Mouse (Mus musculus) midbrain, postnatal 0 days (tissue): Measurements from ENCODE around the gene Slc10a4. TPM values are rescaled to one million over a fixed set of nuclear protein-coding genes. Genes with fewer than 3 reads are reported as not detected.
"Not testable (repeated sequence)": the region's sequence is repeated elsewhere in the genome, so short reads cannot be mapped to it uniquely, and the experiment has no call there.

ENCODE experiments used
- ATAC-seq: fragments of 200-750 bp; cut with Nextera tagmentation; 2 replicates; pipeline ENCODE4 v1.8.0; 2017; ENCODE audit warnings: moderate number of reproducible peaks, mild to moderate bottlenecking, moderate TSS enrichment, moderate library complexity; ENCODE audit not compliant: low FRiP score
- DNase-seq: peaks from one replicate; pipeline ENCODE4 v3.0.0-alpha.2; 2015; ENCODE audit warnings: low spot score
- H3K27ac ChIP-seq: fragments of 300-500 bp; sonication (generic); 2 replicates; pipeline ENCODE4 v1.5.1; 2014; ENCODE audit warnings: low read depth, mild to moderate bottlenecking, low read length, mixed read lengths
- H3K27me3 ChIP-seq: fragments of 300-500 bp; sonication (generic); 2 replicates; pipeline ENCODE4 v1.6.1; 2014; ENCODE audit warnings: low read length, control low read depth, mixed read lengths; ENCODE audit not compliant: insufficient read depth
- H3K36me3 ChIP-seq: fragments of 300-500 bp; sonication (generic); 2 replicates; pipeline ENCODE4 v1.6.1; 2014; ENCODE audit warnings: low read length, control low read depth, mixed read lengths; ENCODE audit not compliant: insufficient read depth
- H3K4me1 ChIP-seq: fragments of 300-500 bp; sonication (generic); 2 replicates; pipeline ENCODE4 v1.6.1; 2014; ENCODE audit warnings: mild to moderate bottlenecking, control low read depth, antibody characterized with exemption, low read length, mixed read lengths; ENCODE audit not compliant: insufficient read depth
- H3K4me2 ChIP-seq: fragments of 300-500 bp; sonication (generic); 2 replicates; pipeline ENCODE4 v1.6.1; 2014; ENCODE audit warnings: low read depth, mild to moderate bottlenecking, low read length, mixed read lengths; ENCODE audit not compliant: poor library complexity, severe bottlenecking
- H3K4me3 ChIP-seq: fragments of 300-500 bp; sonication (generic); 2 replicates; pipeline ENCODE4 v1.5.1; 2014; ENCODE audit warnings: low read depth, mild to moderate bottlenecking, low read length, moderate library complexity
- H3K9ac ChIP-seq: fragments of 300-500 bp; sonication (generic); replicated peaks from 2 replicates; pipeline ENCODE4 v1.6.1; 2014; ENCODE audit warnings: mild to moderate bottlenecking, low read length, moderate library complexity, mixed read lengths; ENCODE audit not compliant: poor library complexity, severe bottlenecking
- H3K9me3 ChIP-seq: fragments of 300-500 bp; sonication (generic); 2 replicates; pipeline ENCODE4 v1.6.1; 2016; ENCODE audit warnings: low read length, control low read depth
- CTCF ChIP-seq: IDR thresholded peaks from 2 replicates; pipeline ENCODE4 v1.5.1; 2016; ENCODE audit warnings: antibody characterized with exemption, mild to moderate bottlenecking
- WGBS: fragments of 180-500 bp; shearing (Covaris S2); extraction: QIAGEN DNeasy Blood & Tissue Kit; methylation state at CpG from one replicate; pipeline ENCODE4 v1.1.7; 2014; 5-methylcytosine and 5-hydroxymethylcytosine counted together
- polyA plus RNA-seq: library from polyadenylated mRNA; unstranded; fragments of >200 nt; fragmentation: Nextera tagmentation; extraction: Ambion mirVana; gene quantifications from 2 replicates; pipeline ENCODE4 v1.2.1, GENCODE M21; 2015
- total RNA-seq: library from RNA; depleted of rRNA; stranded (reverse); fragments of >200 nt; gene quantifications from 2 replicates; pipeline ENCODE4 v1.2.3, GENCODE M21; 2014

Slc10a4 gene
- total and polyA plus RNA-seq, 2 experiments from 2014 or later: 19.9 to 24.4 TPM

- no peaks in the 10 kb centered on the region for H3K27me3 ChIP-seq
- H3K4me1 ChIP-seq: 0 out of 2 replicates have a peak, but pooled peaks cover 3% of the 10 kb centered on the region
- no peaks in the 10 kb centered on the region for H3K36me3 ChIP-seq
- TF ChIP-seq CTCF: no peak
- ATAC-seq (no peak), DNase-seq (no peak)
- 92% methylated on average over 1 of the region's 1 CpGs for WGBS
- H3K27ac ChIP-seq: no peak overlapping the region
- no peak overlapping the region for H3K4me2 ChIP-seq
- H3K9me3 ChIP-seq: no peaks in the 10 kb centered on the region
- H3K4me3 ChIP-seq: no peak overlapping the region
- H3K9ac ChIP-seq: no peak overlapping the region
Observed at GRCm38 (mm10) chr5:72992474-72992873, 14.2 kb upstream of the Slc10a4 start.

- H3K4me2 ChIP-seq: no peak overlapping the region
- no peak for TF ChIP-seq CTCF
- no peaks in the 10 kb centered on the region for H3K36me3 ChIP-seq
- H3K9ac ChIP-seq: no peak overlapping the region
- H3K27ac ChIP-seq: no peak overlapping the region
- H3K4me3 ChIP-seq: no peak overlapping the region
- H3K9me3 ChIP-seq: no peaks in the 10 kb centered on the region
- ATAC-seq (no peak), DNase-seq (no peak)
- H3K4me1 ChIP-seq: 0 out of 2 replicates have a peak, but pooled peaks cover 3% of the 10 kb centered on the region
- no peaks in the 10 kb centered on the region for H3K27me3 ChIP-seq
- 26% methylated on average over 8 of the region's 8 CpGs for WGBS
Observed at GRCm38 (mm10) chr5:72994424-72994823, 12.3 kb upstream of the Slc10a4 start.

GRCm38 (mm10) chr5:72994928-72995327 is 11.8 kb upstream of the Slc10a4 start:
- H3K27ac ChIP-seq: no peak overlapping the region
- no peak for TF ChIP-seq CTCF
- H3K36me3 ChIP-seq: no peaks in the 10 kb centered on the region
- no peaks in the 10 kb centered on the region for H3K27me3 ChIP-seq
- WGBS: 62% methylated on average over 2 of the region's 2 CpGs
- no peak overlapping the region for H3K4me3 ChIP-seq
- ATAC-seq (no peak), DNase-seq (no peak)
- no peaks in the 10 kb centered on the region for H3K9me3 ChIP-seq
- no peak overlapping the region for H3K9ac ChIP-seq
- 0 out of 2 replicates have a peak, but pooled peaks cover 3% of the 10 kb centered on the region for H3K4me1 ChIP-seq
- H3K4me2 ChIP-seq: no peak overlapping the region

GRCm38 (mm10) chr5:72995379-72995778 is 11.3 kb upstream of the Slc10a4 start:
- H3K36me3 ChIP-seq: no peaks in the 10 kb centered on the region
- no peak for TF ChIP-seq CTCF
- no peak overlapping the region for H3K27ac ChIP-seq
- H3K9me3 ChIP-seq: no peaks in the 10 kb centered on the region
- WGBS: 18% methylated on average over 10 of the region's 10 CpGs
- no peak for DNase-seq
- 0 out of 2 replicates have a peak, but pooled peaks cover 3% of the 10 kb centered on the region for H3K4me1 ChIP-seq
- no peak overlapping the region for H3K4me3 ChIP-seq
- H3K9ac ChIP-seq: no peak overlapping the region
- no peak for ATAC-seq
- no peak overlapping the region for H3K4me2 ChIP-seq
- no peaks in the 10 kb centered on the region for H3K27me3 ChIP-seq

- H3K27me3 ChIP-seq, H3K4me1 ChIP-seq, DNase-seq, H3K4me3 ChIP-seq, H3K9ac ChIP-seq, ATAC-seq, H3K9me3 ChIP-seq, H3K27ac ChIP-seq, H3K36me3 ChIP-seq, H3K4me2 ChIP-seq: not testable (repeated sequence)
- 83% methylated on average over 1 of the region's 1 CpGs for WGBS
Observed at GRCm38 (mm10) chr5:72998546-72998945, 8.1 kb upstream of the Slc10a4 start.

GRCm38 (mm10) chr5:73004046-73004445 is 2.6 kb upstream of the Slc10a4 start:
- TF ChIP-seq CTCF: no peak

More at GRCm38 (mm10) chr5:73004046-73004445, 2.6 kb upstream of the Slc10a4 start:
- Histone ChIP-seq H3K27me3 (no peaks in the 10 kb centered on the region), H3K4me3 (no peak overlapping the region), H3K4me2 (no peak overlapping the region), H3K4me1 (no peaks in the 10 kb centered on the region), H3K9ac (no peak overlapping the region), H3K27ac (no peak overlapping the region), H3K36me3 (no peaks in the 10 kb centered on the region), H3K9me3 (no peaks in the 10 kb centered on the region)
- 89% methylated on average over 5 of the region's 5 CpGs for WGBS
- no peak for ATAC-seq
- DNase-seq: no peak
